Mouse (Mus musculus) layer of hippocampus, adult 2 months (tissue): Measurements from ENCODE around the gene Mapk10. TPM values are rescaled to one million over a fixed set of nuclear protein-coding genes. Genes with fewer than 3 reads are reported as not detected.
A peak's percentile ranks its signal among the peaks of the same experiment; 100 is the strongest.
"Not testable (repeated sequence)": the region's sequence is repeated elsewhere in the genome, so short reads cannot be mapped to it uniquely, and the experiment has no call there.

Source experiments
- DNase-seq, 2 experiments: peaks; one replicate each; pipeline ENCODE4 v3.0.0; 2022; ENCODE audit warnings: low spot score in 2 of 2
- H3K27ac ChIP-seq: fragments of 200-600 bp; 2 replicates; pipeline ENCODE4 v1.8.1; 2022
- H3K4me3 ChIP-seq: fragments of 200-600 bp; 2 replicates; pipeline ENCODE4 v1.8.1; 2022; ENCODE audit warnings: mild to moderate bottlenecking
- CTCF ChIP-seq: fragments of 200-600 bp; conservative IDR thresholded peaks from 2 replicates; pipeline ENCODE4 v1.8.1; 2022; ENCODE audit warnings: antibody characterized with exemption, mild to moderate bottlenecking, moderate library complexity
- total RNA-seq, 2 experiments: library from RNA; stranded (reverse); gene quantifications; 2 replicates each; pipeline ENCODE4 v1.2.3; 2021

Mapk10 gene
- total RNA-seq, 2 experiments from 2014 or later: 470 to 471 TPM

DNA sequence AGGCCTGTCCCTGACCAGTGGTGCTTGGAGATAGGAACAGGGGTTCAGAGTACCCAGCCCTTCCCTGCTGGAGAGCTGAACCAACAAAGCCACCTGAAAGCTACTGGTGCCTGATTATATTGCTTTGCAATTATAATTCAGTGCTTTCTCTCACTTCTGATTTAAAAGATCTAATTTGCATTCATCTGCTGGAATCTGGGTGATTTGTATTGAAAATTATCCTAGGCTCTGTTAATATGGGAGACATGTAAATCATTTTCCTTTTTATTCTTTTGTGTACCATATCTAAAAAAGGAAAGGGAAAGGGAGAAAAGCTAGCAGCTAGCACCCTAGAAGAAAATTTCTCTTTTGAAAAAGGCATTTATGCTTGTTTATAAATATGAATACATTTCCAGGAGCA is 234.6 kb downstream of the Mapk10 start:
- no peak overlapping the region for H3K4me3 ChIP-seq
- DNase-seq: no peak
- H3K27ac ChIP-seq: peak overlapping the region; percentile 63
- TF ChIP-seq CTCF: no peak

- H3K27ac ChIP-seq: no peak overlapping the region
- no peak overlapping the region for H3K4me3 ChIP-seq
- DNase-seq: no peak
- no peak for TF ChIP-seq CTCF
These were observed 236.7 kb downstream of the Mapk10 start for GRCm38 (mm10) chr5:102974400-102974799.

DNA sequence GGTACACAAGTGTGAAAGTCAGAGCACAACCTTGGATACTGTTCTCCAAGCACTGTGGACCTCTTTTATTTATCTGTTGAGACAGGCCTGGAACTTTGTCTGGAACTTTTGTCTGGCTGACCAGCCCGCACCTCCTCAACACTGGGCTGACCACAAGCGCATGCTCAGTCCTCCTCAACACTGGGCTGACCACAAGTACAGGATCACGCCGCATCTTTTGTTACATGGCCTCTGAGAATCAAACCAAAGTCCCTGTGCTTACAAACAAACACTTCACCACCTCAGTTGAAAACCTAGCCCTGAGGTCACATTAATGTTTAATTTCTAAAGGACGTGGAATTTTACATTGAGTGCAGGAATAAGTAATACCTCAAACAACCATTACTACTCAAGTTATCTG is 246.7 kb downstream of the Mapk10 start:
- no peak for TF ChIP-seq CTCF
- H3K4me3 ChIP-seq: no peak overlapping the region
- DNase-seq: no peak
- H3K27ac ChIP-seq: no peak overlapping the region

DNA sequence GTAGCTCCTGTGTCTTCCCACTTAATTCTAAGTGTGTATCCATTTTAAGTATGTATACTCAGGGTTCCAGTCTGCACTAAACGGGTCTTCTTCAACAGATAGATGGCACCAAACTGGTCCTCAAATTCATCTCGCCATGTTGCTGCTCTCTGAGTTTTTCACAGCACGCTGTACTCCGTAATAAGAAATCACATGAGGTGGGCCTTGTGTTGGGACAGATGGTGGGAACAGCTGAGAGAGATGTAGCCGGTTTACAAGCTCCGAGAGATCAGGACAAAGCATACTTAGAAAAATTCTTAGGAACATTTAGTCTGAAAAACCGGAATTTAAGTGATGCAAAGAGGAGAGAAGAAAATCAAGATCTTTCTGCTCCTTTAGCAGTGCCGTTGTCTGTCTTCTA is 257.7 kb downstream of the Mapk10 start:
- Histone ChIP-seq H3K27ac (peak overlapping the region; percentile 63), H3K4me3 (no peak overlapping the region)
- DNase-seq: peak; percentile 75 to 76
- peak; percentile 42 for TF ChIP-seq CTCF

DNA sequence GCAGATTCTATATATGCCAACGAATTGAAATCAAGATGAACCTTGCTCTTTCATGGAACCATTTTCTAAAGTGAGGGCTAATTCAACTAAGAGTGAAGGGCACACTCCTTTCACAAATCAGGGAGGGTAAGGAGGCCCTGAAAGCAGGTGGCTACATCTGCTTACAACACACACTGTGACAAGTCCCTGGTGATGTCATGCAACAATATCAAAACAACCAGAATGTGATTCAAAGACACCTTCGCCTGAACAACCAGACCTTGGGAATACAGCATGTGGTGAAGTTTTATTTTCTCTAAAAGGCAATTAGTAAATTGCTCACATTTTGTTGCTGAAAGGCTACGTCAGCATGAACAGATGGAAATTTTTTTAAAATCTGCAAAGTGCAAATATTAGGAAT is 258.2 kb downstream of the Mapk10 start:
- Histone ChIP-seq H3K4me3 (no peak overlapping the region), H3K27ac (peak overlapping the region; percentile 63)
- TF ChIP-seq CTCF: no peak
- no peak for DNase-seq

GRCm38 (mm10) chr5:102947061-102947711 is 263.9 kb downstream of the Mapk10 start:
- peak overlapping the region; percentile 50 for H3K27ac ChIP-seq
- DNase-seq: no peak
- H3K4me3 ChIP-seq: no peak overlapping the region
- TF ChIP-seq CTCF: no peak

GRCm38 (mm10) chr5:102946625-102947024 is 264.5 kb downstream of the Mapk10 start:
- no peak for TF ChIP-seq CTCF
- no peak overlapping the region for H3K4me3 ChIP-seq
- DNase-seq: peak; percentile 42 to 68
- H3K27ac ChIP-seq: peak overlapping the region; percentile 50

DNA sequence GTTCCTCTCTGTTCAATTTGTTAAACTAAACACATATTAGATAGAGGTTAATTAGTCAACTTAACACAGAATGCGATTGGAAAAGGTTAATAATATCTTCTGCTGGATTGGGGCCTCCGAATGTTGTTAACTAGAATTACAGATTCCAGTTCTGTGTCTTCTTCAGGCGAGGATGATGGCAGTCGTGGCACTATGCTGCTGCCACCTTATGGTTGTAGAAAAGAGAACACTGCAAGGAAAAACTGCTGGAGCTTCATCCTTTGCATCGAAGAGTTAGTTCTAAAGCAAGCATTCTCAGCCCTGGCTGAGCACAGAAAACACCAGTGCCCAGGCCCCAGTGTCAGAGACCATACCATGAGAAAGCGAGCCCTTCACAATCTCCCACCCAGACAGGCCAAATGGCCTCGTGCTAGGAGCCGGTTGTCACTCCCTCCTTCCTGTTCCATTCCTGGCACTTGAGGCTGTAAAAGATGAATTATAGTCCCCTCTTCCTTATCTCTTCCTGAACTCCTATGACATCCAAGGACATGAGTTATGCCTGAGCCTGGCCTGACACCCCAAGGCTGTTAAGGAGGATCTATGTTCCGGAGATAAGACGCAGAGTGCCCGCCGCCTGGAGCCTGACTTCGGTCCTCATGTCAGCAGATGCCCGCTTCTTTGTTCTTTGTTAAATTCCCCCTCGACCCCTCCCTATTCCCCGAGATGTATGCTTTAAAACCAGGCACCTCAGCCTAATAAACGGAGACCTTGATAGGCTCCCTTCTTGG is 267.1 kb downstream of the Mapk10 start:
- TF ChIP-seq CTCF: peak; percentile 70
- not testable (repeated sequence) for H3K27ac ChIP-seq, H3K4me3 ChIP-seq
- DNase-seq: peak in 1 of 2 experiments; percentile 28

- TF ChIP-seq CTCF: no peak
- DNase-seq: no peak
- Histone ChIP-seq H3K4me3 (no peak overlapping the region), H3K27ac (peak overlapping the region; percentile 29; the same call in 1 of the 2 replicates)
These were observed 281.0 kb downstream of the Mapk10 start for GRCm38 (mm10) chr5:102930161-102930560.

- H3K27ac ChIP-seq: no peak overlapping the region
- no peak overlapping the region for H3K4me3 ChIP-seq
- DNase-seq: no peak
- no peak for TF ChIP-seq CTCF
These were observed 284.3 kb downstream of the Mapk10 start for GRCm38 (mm10) chr5:102926786-102927185.

GRCm38 (mm10) chr5:102920199-102920598 is 290.9 kb downstream of the Mapk10 start:
- DNase-seq: no peak
- no peak for TF ChIP-seq CTCF
- Histone ChIP-seq H3K4me3 (no peak overlapping the region), H3K27ac (no peak overlapping the region)

DNA sequence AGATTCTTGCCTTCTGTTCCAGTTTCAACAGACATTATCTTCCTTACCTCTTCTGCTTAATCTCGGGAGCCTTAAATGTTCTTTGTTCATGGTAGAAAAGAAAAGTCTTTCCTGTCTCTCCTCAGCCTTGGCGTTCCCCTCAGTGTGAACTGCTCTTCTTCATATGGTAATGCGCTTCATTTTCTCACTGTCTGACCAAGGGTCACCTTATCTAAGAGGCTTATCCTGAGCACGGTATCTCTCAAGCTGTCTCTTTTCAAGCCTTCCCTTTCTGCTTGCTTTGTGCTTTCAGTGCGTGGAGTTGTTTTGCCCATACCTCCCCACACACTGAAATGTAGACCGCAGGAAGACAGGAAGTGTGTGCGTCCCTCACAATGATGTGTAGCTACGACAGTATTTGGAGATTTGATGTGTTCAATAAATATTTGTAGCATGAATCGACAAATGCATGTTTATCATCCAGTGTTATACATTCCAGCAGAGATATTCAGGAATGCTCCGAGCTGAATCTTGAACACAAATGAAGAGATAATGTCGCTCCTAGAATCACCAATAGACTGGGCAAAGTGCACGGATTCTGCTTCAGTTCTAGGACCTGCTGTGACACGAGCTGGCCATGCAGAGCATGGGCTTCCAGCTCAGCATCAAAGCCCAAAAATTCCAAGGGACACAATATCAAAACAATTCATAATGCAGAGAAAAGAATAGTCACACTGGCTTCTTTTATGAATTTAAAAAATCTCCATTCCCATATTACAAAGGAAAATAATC is 305.5 kb downstream of the Mapk10 start:
- no peak for DNase-seq
- peak overlapping the region; percentile 15; the same call in 1 of the 2 replicates for H3K27ac ChIP-seq
- no peak for TF ChIP-seq CTCF
- H3K4me3 ChIP-seq: no peak overlapping the region

DNA sequence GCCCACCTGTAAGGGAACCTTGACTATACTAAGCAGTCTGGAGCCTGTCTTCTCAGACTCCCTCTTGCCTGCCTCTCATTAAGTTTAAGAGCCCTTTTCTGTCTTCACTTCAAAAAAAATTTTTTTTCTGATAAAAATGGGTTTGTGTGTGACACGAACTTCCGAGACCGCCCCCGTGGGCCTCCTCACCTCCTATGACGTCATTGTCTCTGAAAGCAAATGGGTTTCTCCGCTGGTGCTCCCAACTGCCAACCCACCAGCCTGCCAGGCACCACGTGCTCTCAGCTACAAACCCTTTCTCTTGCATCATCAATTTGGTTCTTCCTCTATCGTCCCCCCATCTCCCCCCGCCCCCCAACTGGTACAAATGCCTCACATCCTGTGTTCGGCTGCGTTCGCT is 307.1 kb downstream of the Mapk10 start:
- TF ChIP-seq CTCF: no peak
- peak; percentile 29 to 50 for DNase-seq
- Histone ChIP-seq H3K4me3 (no peak overlapping the region), H3K27ac (no peak overlapping the region)

- no peak overlapping the region for H3K27ac ChIP-seq
- no peak for DNase-seq
- H3K4me3 ChIP-seq: no peak overlapping the region
- TF ChIP-seq CTCF: no peak
These were observed 307.6 kb downstream of the Mapk10 start for GRCm38 (mm10) chr5:102903487-102903886.
